Mouse (Mus musculus) brain, embryonic 14.5 days (tissue): Measurements from ENCODE around the gene Kcnk15.

ENCODE experiments used
- CTCF ChIP-seq: fragments of 200-500 bp; IDR thresholded peaks from 2 replicates; pipeline ENCODE4 v1.5.1; 2012; ENCODE audit warnings: inconsistent platforms, mild to moderate bottlenecking, moderate library complexity, borderline replicate concordance; ENCODE audit not compliant: insufficient read depth, insufficient read length; ENCODE audit errors: extremely low read depth
- POLR2A ChIP-seq: fragments of 200-500 bp; IDR thresholded peaks from 2 replicates; pipeline ENCODE4 v1.6.1; 2012; ENCODE audit warnings: mild to moderate bottlenecking, inconsistent platforms, borderline replicate concordance; ENCODE audit not compliant: poor library complexity, insufficient read depth, insufficient read length, severe bottlenecking; ENCODE audit errors: extremely low read depth

- TF ChIP-seq CTCF: no peak
- TF ChIP-seq POLR2A: no peak
These were observed 46.5 kb downstream of the Kcnk15 start for GRCm38 (mm10) chr2:163899910-163900411.
